Mouse (Mus musculus) small intestine, adult 2 months (tissue): Measurements from ENCODE around the gene Hpn.

ENCODE experiments used
- CTCF ChIP-seq: fragments of 200-500 bp; IDR thresholded peaks from 2 replicates; pipeline ENCODE4 v1.5.1; 2012; ENCODE audit warnings: low read depth, mild to moderate bottlenecking, control low read depth, inconsistent platforms, low read length, moderate library complexity, mixed read lengths; ENCODE audit not compliant: insufficient replicate concordance, insufficient read length; ENCODE audit errors: extremely low read depth
- POLR2A ChIP-seq: fragments of 200-500 bp; IDR thresholded peaks from 2 replicates; pipeline ENCODE4 v1.6.1; 2012; ENCODE audit warnings: low read depth, mild to moderate bottlenecking, control low read depth, inconsistent platforms, low read length, moderate library complexity

GRCm38 (mm10) chr7:31094774-31095501 lies 20.2 kb downstream of the Hpn start:
- no peak for TF ChIP-seq CTCF
- no peak for TF ChIP-seq POLR2A
